Mouse (Mus musculus): ENCODE data around the gene Atxn1.

The Atxn1 gene

GRCm38 (mm10) chr13:45900776-45901175, 64.0 kb downstream of the Atxn1 start:
- no peak for DNase-seq (ENCODE audit: low read depth, low spot score)

GRCm38 (mm10) chr13:45897571-45897970, 67.2 kb downstream of the Atxn1 start:
- no peak for DNase-seq (ENCODE audit: low read depth, low spot score)

- no peak for DNase-seq (ENCODE audit: low read depth, low spot score)
These were observed 70.0 kb downstream of the Atxn1 start for GRCm38 (mm10) chr13:45894760-45895159.

GRCm38 (mm10) chr13:45894234-45894633, 70.6 kb downstream of the Atxn1 start:
- no peak for DNase-seq (ENCODE audit: low read depth, low spot score)

GRCm38 (mm10) chr13:45891073-45891472, 73.7 kb downstream of the Atxn1 start:
- no peak for DNase-seq (ENCODE audit: low read depth, low spot score)

GRCm38 (mm10) chr13:45888953-45889749, 75.7 kb downstream of the Atxn1 start:
- no peak for DNase-seq (ENCODE audit: low read depth, low spot score)

- peak; percentile 44 for DNase-seq (ENCODE audit: low read depth, low spot score)
These were observed 79.9 kb downstream of the Atxn1 start for GRCm38 (mm10) chr13:45884878-45885277.

GRCm38 (mm10) chr13:45883791-45884238, 81.0 kb downstream of the Atxn1 start:
- no peak for DNase-seq (ENCODE audit: low read depth, low spot score)

GRCm38 (mm10) chr13:45882976-45883440, 81.8 kb downstream of the Atxn1 start:
- peak; percentile 61 for DNase-seq (ENCODE audit: low read depth, low spot score)

- no peak for DNase-seq (ENCODE audit: low read depth, low spot score)
These were observed 84.3 kb downstream of the Atxn1 start for GRCm38 (mm10) chr13:45880543-45880845.

- no peak for DNase-seq (ENCODE audit: low read depth, low spot score)
These were observed 84.9 kb downstream of the Atxn1 start for GRCm38 (mm10) chr13:45879746-45880542.

GRCm38 (mm10) chr13:45876939-45877338, 87.9 kb downstream of the Atxn1 start:
- DNase-seq (ENCODE audit: low read depth, low spot score), result no peak

- DNase-seq (ENCODE audit: low read depth, low spot score), result no peak
These were observed 88.4 kb downstream of the Atxn1 start for GRCm38 (mm10) chr13:45876368-45876760.

- DNase-seq (ENCODE audit: low read depth, low spot score), result no peak
These were observed 89.0 kb downstream of the Atxn1 start for GRCm38 (mm10) chr13:45875686-45876367.

GRCm38 (mm10) chr13:45874196-45874595, 90.6 kb downstream of the Atxn1 start:
- DNase-seq (ENCODE audit: low read depth, low spot score), result no peak

GRCm38 (mm10) chr13:45872966-45873365, 91.8 kb downstream of the Atxn1 start:
- DNase-seq (ENCODE audit: low read depth, low spot score), result no peak

GRCm38 (mm10) chr13:45872041-45872746, 92.6 kb downstream of the Atxn1 start:
- DNase-seq (ENCODE audit: low read depth, low spot score), result no peak

- DNase-seq (ENCODE audit: low read depth, low spot score), result no peak
These were observed 93.3 kb downstream of the Atxn1 start for GRCm38 (mm10) chr13:45871554-45871953.

- no peak for DNase-seq (ENCODE audit: low read depth, low spot score)
These were observed 95.9 kb downstream of the Atxn1 start for GRCm38 (mm10) chr13:45868886-45869285.

- peak; percentile 74 for DNase-seq (ENCODE audit: low read depth, low spot score)
These were observed 97.5 kb downstream of the Atxn1 start for GRCm38 (mm10) chr13:45867273-45867672.

- no peak for DNase-seq (ENCODE audit: low read depth, low spot score)
These were observed 98.1 kb downstream of the Atxn1 start for GRCm38 (mm10) chr13:45866615-45867245.
